Mouse (Mus musculus): ENCODE data around the gene Erich2.

Gene Erich2

DNA sequence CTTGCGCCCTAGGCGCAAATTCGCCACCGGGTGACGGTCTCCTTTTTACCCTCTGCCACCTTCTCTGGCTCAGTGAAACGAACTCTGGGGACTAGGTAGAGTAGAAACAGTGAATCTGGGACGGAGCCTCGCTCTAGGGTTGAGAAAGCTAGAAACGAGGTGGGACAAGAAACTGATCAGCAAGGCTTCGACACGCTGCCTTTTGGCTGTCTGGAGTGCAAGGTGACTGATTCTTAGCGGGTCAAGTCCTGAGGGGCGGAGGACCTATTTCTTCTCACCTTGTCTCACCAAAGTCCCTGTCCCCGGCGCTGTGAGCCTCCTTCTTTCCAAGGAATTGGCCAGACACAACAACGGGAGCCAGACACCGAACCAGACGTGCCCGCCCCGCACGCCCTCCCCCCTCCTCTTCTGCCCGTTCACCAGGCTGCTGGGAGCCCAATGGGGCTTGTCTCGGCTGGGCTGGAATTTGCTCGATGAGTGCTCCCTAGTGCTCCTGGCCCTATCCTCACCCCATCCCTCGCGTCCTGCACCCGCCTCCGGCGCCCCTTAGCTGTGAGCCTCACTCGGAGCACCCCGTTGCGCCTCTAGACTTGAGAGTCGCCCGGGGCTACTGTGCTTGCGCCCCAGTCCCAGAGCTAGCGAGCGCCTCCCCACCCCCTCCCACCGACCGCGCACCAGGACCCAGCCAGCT lies 54.5 kb downstream of the Erich2 start:
- peak; percentile 32 to 42 for DNase-seq

DNA sequence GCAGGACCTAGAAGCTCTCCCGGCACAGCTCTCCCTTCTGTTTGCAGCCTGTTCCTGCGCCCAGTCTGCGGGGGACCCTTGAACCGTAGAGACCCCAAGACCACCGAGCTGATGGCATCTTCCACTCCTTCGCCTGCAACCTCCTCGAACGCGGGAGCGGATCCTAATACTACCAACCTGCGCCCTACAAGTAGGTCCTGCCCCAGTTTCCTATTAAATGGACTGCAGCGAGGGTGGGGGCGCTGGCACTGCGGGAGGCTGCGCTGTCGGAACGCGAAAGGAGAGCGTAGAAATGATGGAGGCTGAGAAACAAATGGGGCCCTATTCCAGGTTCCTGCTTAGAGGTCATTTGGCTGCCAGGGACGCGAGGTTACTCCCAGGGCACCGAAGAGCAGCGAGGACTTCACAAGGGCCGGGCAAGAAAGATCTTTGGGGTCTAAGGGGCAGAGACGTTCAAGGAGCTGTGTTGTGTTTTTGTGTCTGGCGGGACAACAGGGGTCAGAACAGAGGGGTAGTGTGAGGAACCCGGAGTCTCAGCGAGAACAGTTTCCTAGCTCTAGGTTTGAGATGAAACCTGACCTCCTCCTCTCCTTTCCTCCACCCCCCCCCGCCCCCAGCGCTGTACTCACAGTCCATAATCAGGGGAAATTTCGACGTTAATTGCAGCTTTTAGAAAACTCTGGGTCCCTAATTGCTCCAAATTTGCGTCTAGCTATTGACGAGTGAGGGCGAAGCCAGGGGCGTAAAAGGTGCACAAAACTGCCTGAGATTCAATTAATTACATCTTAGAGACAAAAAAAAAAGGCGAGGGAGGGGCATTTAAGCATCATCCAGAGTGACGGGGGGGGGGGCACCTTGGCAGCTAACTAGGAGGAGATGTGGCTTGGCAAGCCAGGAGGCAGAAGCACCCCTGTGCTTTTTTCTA lies 55.4 kb downstream of the Erich2 start:
- peak in 1 of 2 experiments; percentile 28 for DNase-seq

GRCm38 (mm10) chr2:70564646-70565315 lies 56.2 kb downstream of the Erich2 start:
- peak in 1 of 2 experiments; percentile 26 for DNase-seq

DNA sequence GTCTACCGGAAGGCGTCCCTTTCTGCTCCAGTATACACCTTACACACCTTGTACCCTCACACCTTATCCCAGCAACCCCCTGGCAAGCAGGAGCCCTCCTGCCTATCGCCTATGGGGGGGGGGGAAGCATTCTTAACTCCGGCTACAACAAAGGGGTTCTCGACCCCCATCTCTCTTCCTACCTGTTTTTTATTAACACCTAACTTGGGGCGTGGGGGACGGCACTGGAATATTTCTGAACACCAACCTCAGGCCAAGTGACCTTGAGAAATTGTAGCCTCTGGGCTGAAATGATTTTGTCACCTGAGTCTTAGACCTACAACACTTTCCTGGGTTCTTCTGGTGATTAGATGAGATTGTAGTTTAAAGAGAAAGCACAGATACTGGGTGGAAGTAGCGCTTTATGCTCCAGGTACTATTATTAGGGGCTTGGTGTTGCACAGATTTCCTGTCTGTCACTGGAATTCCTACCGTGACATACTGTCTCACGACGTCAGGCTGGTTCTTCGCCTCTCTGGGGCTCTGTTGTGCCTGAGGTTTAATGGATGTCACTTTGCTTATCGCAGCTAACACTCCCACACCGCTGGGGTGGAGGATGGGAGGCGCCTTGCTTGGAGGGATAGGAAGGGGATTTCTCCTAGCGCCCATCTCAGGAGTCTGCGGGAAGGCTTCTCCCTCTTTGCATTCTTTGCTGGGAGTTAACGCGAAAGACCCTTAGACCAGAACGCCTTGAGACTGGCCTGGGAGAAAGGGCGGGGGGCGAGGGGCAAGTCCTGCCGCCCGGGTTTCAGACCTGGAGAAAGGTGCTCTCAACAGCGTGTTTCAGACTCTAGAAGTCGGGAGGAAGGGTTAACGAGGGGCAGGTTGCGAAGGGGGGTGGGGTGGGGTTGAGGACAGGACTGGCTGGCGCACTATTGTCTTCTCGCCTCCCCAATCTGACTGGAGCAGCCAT lies 57.3 kb downstream of the Erich2 start:
- no peak for DNase-seq

GRCm38 (mm10) chr2:70566603-70566981 lies 58.0 kb downstream of the Erich2 start:
- peak; percentile 69 to 70 for DNase-seq

- peak; percentile 83 to 85 for DNase-seq
Measured at GRCm38 (mm10) chr2:70567071-70567681, 58.6 kb downstream of the Erich2 start.

DNA sequence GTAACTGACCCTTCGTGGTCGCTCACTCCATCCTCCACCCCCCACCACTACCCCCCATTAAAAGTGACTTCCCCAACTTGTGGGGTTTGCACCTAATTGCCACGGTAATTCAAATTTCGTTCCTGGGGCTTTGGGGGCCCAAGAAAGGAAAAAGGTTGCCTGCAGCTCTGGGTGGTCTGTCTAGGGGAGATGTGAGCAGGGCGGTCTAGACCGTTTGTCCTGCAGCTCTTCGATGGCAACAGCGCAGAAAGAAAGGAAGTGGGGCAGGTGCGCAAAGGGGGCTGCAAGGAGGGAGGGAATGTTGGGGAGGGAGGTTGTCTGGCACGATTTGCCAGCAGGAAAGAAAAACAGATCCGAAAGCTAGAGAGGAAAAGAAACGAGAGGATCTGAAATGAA lies 59.1 kb downstream of the Erich2 start:
- DNase-seq: peak in 1 of 2 experiments; percentile 36

GRCm38 (mm10) chr2:70568198-70568941 lies 59.8 kb downstream of the Erich2 start:
- peak; percentile 46 to 51 for DNase-seq

- peak in 1 of 2 experiments; percentile 37 for DNase-seq
Measured at GRCm38 (mm10) chr2:70571698-70572097, 63.1 kb downstream of the Erich2 start.

DNA sequence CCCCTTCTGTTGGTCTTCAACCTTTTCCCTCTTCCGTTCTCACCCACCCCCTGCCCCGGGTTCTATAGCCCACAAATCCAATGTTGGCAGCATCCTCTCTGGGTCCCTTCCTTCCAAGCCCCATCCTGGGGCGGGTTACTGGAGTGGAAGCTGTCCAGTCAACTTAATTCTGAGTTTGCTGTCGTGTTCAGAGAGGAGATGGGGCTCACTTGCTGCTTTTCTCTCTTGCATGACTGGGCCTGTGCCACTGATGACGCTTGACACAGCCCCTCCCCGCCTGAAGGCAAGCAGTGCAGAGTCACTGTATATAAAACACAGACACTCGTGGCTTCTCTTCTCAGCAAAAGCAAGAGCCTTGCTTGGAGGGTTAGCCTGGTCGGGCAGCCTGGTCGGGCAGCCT lies 63.6 kb downstream of the Erich2 start:
- peak in 1 of 2 experiments; percentile 36 for DNase-seq

- DNase-seq: no peak
Measured at GRCm38 (mm10) chr2:70573544-70574210, 65.1 kb downstream of the Erich2 start.

DNA sequence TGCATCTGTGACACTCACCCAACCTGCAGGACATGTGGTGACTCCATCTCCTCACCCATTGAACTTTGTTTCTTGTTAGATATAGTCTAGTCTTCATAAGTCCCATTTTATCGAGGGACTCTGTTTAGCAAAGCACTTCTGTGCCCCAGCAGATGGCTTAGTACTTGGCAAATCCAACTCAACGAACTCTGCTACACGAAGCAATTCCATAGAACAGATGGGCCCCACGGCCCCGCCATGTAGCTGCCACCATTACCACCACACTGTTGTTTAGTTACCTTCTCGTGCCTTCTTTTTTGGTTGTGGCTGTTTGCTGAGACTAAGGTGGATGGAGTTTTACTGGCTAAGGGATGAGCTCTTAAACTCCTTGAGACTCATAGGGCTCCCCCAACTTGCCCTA lies 79.6 kb downstream of the Erich2 start:
- DNase-seq: no peak
